Mouse (Mus musculus): ENCODE measurements around the gene Gm43302. TPM values are rescaled to one million over a fixed set of nuclear protein-coding genes. Genes with fewer than 3 reads are reported as not detected.
"Not testable (repeated sequence)": the region's sequence is repeated elsewhere in the genome, so short reads cannot be mapped to it uniquely, and the experiment has no call there.

Gene Gm43302
- polyA plus RNA-seq, 1 experiment from 2014 or later = not detected

GRCm38 (mm10) chr5:105292492-105292891 lies 1.0 kb downstream of the Gm43302 start:
- H3K4me1 ChIP-seq (replicated peaks) = peaks cover 15% of the 10 kb centered on the region
- H3K36me3 ChIP-seq = no peaks in the 10 kb centered on the region
- WGBS = 88% methylated on average over 1 of the region's 1 CpGs
- H3K27me3 ChIP-seq (replicated peaks) = no peaks in the 10 kb centered on the region
- no peak overlapping the region for H3K4me2 ChIP-seq
- H3K9me3 ChIP-seq (replicated peaks) = no peaks in the 10 kb centered on the region
- H3K27ac ChIP-seq (ENCODE audit: poor library complexity, severe bottlenecking) = no peak overlapping the region
- H3K9ac ChIP-seq = no peak overlapping the region
- H3K4me3 ChIP-seq = no peak overlapping the region
- ATAC-seq (ENCODE audit: insufficient number of reproducible peaks, low FRiP score) = no peak

- 84% methylated on average over 3 of the region's 3 CpGs for WGBS
- ATAC-seq (ENCODE audit: insufficient number of reproducible peaks, low FRiP score) = not testable (repeated sequence)
These were observed 2.6 kb downstream of the Gm43302 start for GRCm38 (mm10) chr5:105290921-105291320.

GRCm38 (mm10) chr5:105260673-105261072 lies 32.8 kb downstream of the Gm43302 start:
- H3K9me3 ChIP-seq (replicated peaks); H3K27ac ChIP-seq (ENCODE audit: poor library complexity, severe bottlenecking); H3K27me3 ChIP-seq (replicated peaks); H3K4me1 ChIP-seq (replicated peaks); H3K9ac ChIP-seq; H3K4me3 ChIP-seq; H3K4me2 ChIP-seq; H3K36me3 ChIP-seq; ATAC-seq (ENCODE audit: insufficient number of reproducible peaks, low FRiP score): not testable (repeated sequence)
- WGBS = 67% methylated on average over 1 of the region's 3 CpGs

More at GRCm38 (mm10) chr5:105290921-105291320, 2.6 kb downstream of the Gm43302 start:
- H3K27ac ChIP-seq (ENCODE audit: poor library complexity, severe bottlenecking); H3K4me3 ChIP-seq; H3K27me3 ChIP-seq (replicated peaks); H3K9me3 ChIP-seq (replicated peaks); H3K4me2 ChIP-seq; H3K36me3 ChIP-seq; H3K9ac ChIP-seq: not testable (repeated sequence)
- peaks cover 15% of the 10 kb centered on the region for H3K4me1 ChIP-seq (replicated peaks)

- Histone ChIP-seq H3K9ac (no peak overlapping the region), H3K36me3 (no peaks in the 10 kb centered on the region), H3K9me3 (replicated peaks) (no peaks in the 10 kb centered on the region), H3K27me3 (replicated peaks) (no peaks in the 10 kb centered on the region), H3K27ac (ENCODE audit: poor library complexity, severe bottlenecking) (no peak overlapping the region), H3K4me1 (replicated peaks) (no peaks in the 10 kb centered on the region), H3K4me3 (no peak overlapping the region), H3K4me2 (no peak overlapping the region)
- no peak for ATAC-seq (ENCODE audit: insufficient number of reproducible peaks, low FRiP score)
These were observed 41.0 kb downstream of the Gm43302 start for GRCm38 (mm10) chr5:105252491-105252890.

- not testable (repeated sequence) for H3K27ac ChIP-seq (ENCODE audit: poor library complexity, severe bottlenecking); H3K4me3 ChIP-seq; H3K36me3 ChIP-seq; ATAC-seq (ENCODE audit: insufficient number of reproducible peaks, low FRiP score); H3K9ac ChIP-seq; H3K4me2 ChIP-seq; H3K9me3 ChIP-seq (replicated peaks); H3K27me3 ChIP-seq (replicated peaks); H3K4me1 ChIP-seq (replicated peaks)
- WGBS = 79% methylated on average over 3 of the region's 3 CpGs
These were observed 48.8 kb downstream of the Gm43302 start for GRCm38 (mm10) chr5:105244741-105245140.

GRCm38 (mm10) chr5:105240982-105241381 lies 52.5 kb downstream of the Gm43302 start:
- H3K4me2 ChIP-seq; ATAC-seq (ENCODE audit: insufficient number of reproducible peaks, low FRiP score): not testable (repeated sequence)
- WGBS = 77% methylated on average over 5 of the region's 5 CpGs

GRCm38 (mm10) chr5:105239483-105240047 lies 53.9 kb downstream of the Gm43302 start, which contains the start of gene Gbp10:
Gene Gbp10 (minus strand): TSS chr5:105239533.
- ATAC-seq (ENCODE audit: insufficient number of reproducible peaks, low FRiP score) = peak; percentile 36; the same call in 1 of the 2 replicates
- not testable (repeated sequence) for H3K27me3 ChIP-seq (replicated peaks)

More at GRCm38 (mm10) chr5:105240982-105241381, 52.5 kb downstream of the Gm43302 start:
- H3K9me3 ChIP-seq (replicated peaks); H3K9ac ChIP-seq; H3K27me3 ChIP-seq (replicated peaks); H3K4me3 ChIP-seq; H3K27ac ChIP-seq (ENCODE audit: poor library complexity, severe bottlenecking); H3K4me1 ChIP-seq (replicated peaks); H3K36me3 ChIP-seq: not testable (repeated sequence)

GRCm38 (mm10) chr5:105238402-105238801 lies 55.1 kb downstream of the Gm43302 start:
- not testable (repeated sequence) for H3K27ac ChIP-seq (ENCODE audit: poor library complexity, severe bottlenecking); H3K9me3 ChIP-seq (replicated peaks); ATAC-seq (ENCODE audit: insufficient number of reproducible peaks, low FRiP score); H3K27me3 ChIP-seq (replicated peaks); H3K4me3 ChIP-seq; H3K4me2 ChIP-seq; H3K4me1 ChIP-seq (replicated peaks); H3K9ac ChIP-seq; H3K36me3 ChIP-seq
- 84% methylated on average over 1 of the region's 1 CpGs for WGBS

More at GRCm38 (mm10) chr5:105239483-105240047, 53.9 kb downstream of the Gm43302 start, which contains the start of gene Gbp10:
- H3K27ac ChIP-seq (ENCODE audit: poor library complexity, severe bottlenecking); H3K9ac ChIP-seq; H3K4me1 ChIP-seq (replicated peaks); H3K36me3 ChIP-seq; H3K4me2 ChIP-seq; H3K4me3 ChIP-seq; H3K9me3 ChIP-seq (replicated peaks): not testable (repeated sequence)

- not testable (repeated sequence) for H3K9me3 ChIP-seq (replicated peaks); H3K4me3 ChIP-seq; H3K27me3 ChIP-seq (replicated peaks); H3K9ac ChIP-seq; H3K4me1 ChIP-seq (replicated peaks); ATAC-seq (ENCODE audit: insufficient number of reproducible peaks, low FRiP score); H3K27ac ChIP-seq (ENCODE audit: poor library complexity, severe bottlenecking); H3K4me2 ChIP-seq; H3K36me3 ChIP-seq
- WGBS = 77% methylated on average over 3 of the region's 3 CpGs
These were observed 57.5 kb downstream of the Gm43302 start for GRCm38 (mm10) chr5:105236040-105236439.

- H3K27ac ChIP-seq (ENCODE audit: poor library complexity, severe bottlenecking); ATAC-seq (ENCODE audit: insufficient number of reproducible peaks, low FRiP score); H3K36me3 ChIP-seq; H3K4me1 ChIP-seq (replicated peaks); H3K27me3 ChIP-seq (replicated peaks); H3K9me3 ChIP-seq (replicated peaks); H3K4me3 ChIP-seq; H3K4me2 ChIP-seq; H3K9ac ChIP-seq: not testable (repeated sequence)
- no CpG with 5 or more reads among the region's 3 CpGs for WGBS
These were observed 84.5 kb downstream of the Gm43302 start for GRCm38 (mm10) chr5:105208957-105209356.

- not testable (repeated sequence) for H3K9me3 ChIP-seq (replicated peaks); H3K36me3 ChIP-seq; ATAC-seq (ENCODE audit: insufficient number of reproducible peaks, low FRiP score); H3K9ac ChIP-seq; H3K4me3 ChIP-seq; H3K4me2 ChIP-seq; H3K27ac ChIP-seq (ENCODE audit: poor library complexity, severe bottlenecking); H3K27me3 ChIP-seq (replicated peaks); H3K4me1 ChIP-seq (replicated peaks)
- WGBS = 80% methylated on average over 4 of the region's 4 CpGs
These were observed 92.6 kb downstream of the Gm43302 start for GRCm38 (mm10) chr5:105200791-105201355.

- H3K4me2 ChIP-seq; H3K36me3 ChIP-seq; H3K9me3 ChIP-seq (replicated peaks); H3K4me3 ChIP-seq; H3K27me3 ChIP-seq (replicated peaks); H3K9ac ChIP-seq; H3K4me1 ChIP-seq (replicated peaks); ATAC-seq (ENCODE audit: insufficient number of reproducible peaks, low FRiP score); H3K27ac ChIP-seq (ENCODE audit: poor library complexity, severe bottlenecking): not testable (repeated sequence)
- 86% methylated on average over 1 of the region's 1 CpGs for WGBS
These were observed 94.3 kb downstream of the Gm43302 start for GRCm38 (mm10) chr5:105199149-105199548.

Data from heart, embryonic 12.5 days (tissue).